Mouse (Mus musculus) erythroblast, embryonic 14.5 days (primary cell): ENCODE measurements around the gene Gm49340. TPM values are rescaled to one million over a fixed set of nuclear protein-coding genes. Genes with fewer than 3 reads are reported as not detected.
"Not testable (repeated sequence)": the region's sequence is repeated elsewhere in the genome, so short reads cannot be mapped to it uniquely, and the experiment has no call there.

Experiments used
- H3K27me3 ChIP-seq: 2 replicates; pipeline ENCODE4 v1.6.1; 2012; ENCODE audit warnings: inconsistent platforms; ENCODE audit not compliant: control insufficient read depth
- H3K36me3 ChIP-seq: 2 replicates; pipeline ENCODE4 v1.6.1; 2012; ENCODE audit warnings: mild to moderate bottlenecking, inconsistent platforms; ENCODE audit not compliant: control insufficient read depth
- H3K4me1 ChIP-seq: 2 replicates; pipeline ENCODE4 v1.6.1; 2012; ENCODE audit warnings: inconsistent platforms; ENCODE audit not compliant: control insufficient read depth
- H3K4me3 ChIP-seq: replicated peaks from 2 replicates; pipeline ENCODE3; 2012; ENCODE audit warnings: moderate library complexity, mild to moderate bottlenecking, inconsistent platforms
- H3K9me3 ChIP-seq: 2 replicates; pipeline ENCODE4 v1.6.1; 2012; ENCODE audit warnings: low read length, inconsistent platforms, mixed read lengths; ENCODE audit not compliant: control insufficient read depth
- GATA1 ChIP-seq: IDR thresholded peaks from 2 replicates; pipeline ENCODE4 v1.6.1; 2012; ENCODE audit warnings: low read length, inconsistent platforms, mixed read lengths
- TAL1 ChIP-seq: IDR thresholded peaks from 3 replicates; pipeline ENCODE4 v1.6.1; 2012; ENCODE audit warnings: low read length, inconsistent platforms, mixed read lengths
- polyA plus RNA-seq: library from polyadenylated mRNA; stranded (reverse); fragments of >175 nt; gene quantifications from 2 replicates; pipeline ENCODE4 v1.2.3, GENCODE M21; 2012

Gene Gm49340
- polyA plus RNA-seq: not detected in 2 replicates

- H3K4me3 ChIP-seq: no peak within 1 kb of the TSS
- no peaks in the 10 kb centered on the region for H3K4me1 ChIP-seq
- peaks cover 9% of the 10 kb centered on the region; the same call in 1 of the 2 replicates for H3K9me3 ChIP-seq
- H3K36me3 ChIP-seq: no peaks in the 10 kb centered on the region
- no peaks in the 10 kb centered on the region for H3K27me3 ChIP-seq
- TF ChIP-seq TAL1 (no peak), GATA1 (no peak)
Observed at GRCm38 (mm10) chr11:73329442-73329841, at the start of gene Gm49340, which contains the start of the genes Aspa and Spata22. Gm49340 (plus strand) TSS chr11:73329741. Aspa (minus strand) TSS chr11:73329596. Spata22 (plus strand) TSS chr11:73329741.

- no peaks in the 10 kb centered on the region for H3K4me1 ChIP-seq
- H3K9me3 ChIP-seq: no peaks in the 10 kb centered on the region
- H3K36me3 ChIP-seq: no peaks in the 10 kb centered on the region
- H3K4me3 ChIP-seq: no peak overlapping the region
- no peaks in the 10 kb centered on the region for H3K27me3 ChIP-seq
- TF ChIP-seq TAL1 (no peak), GATA1 (no peak)
Observed at GRCm38 (mm10) chr11:73280710-73281109, 48.8 kb upstream of the Gm49340 start.

GRCm38 (mm10) chr11:73281528-73282027, 48.0 kb upstream of the Gm49340 start:
- H3K4me3 ChIP-seq: no peak overlapping the region
- H3K9me3 ChIP-seq: no peaks in the 10 kb centered on the region
- TF ChIP-seq GATA1 (no peak), TAL1 (no peak)
- H3K27me3 ChIP-seq: no peaks in the 10 kb centered on the region
- H3K36me3 ChIP-seq: no peaks in the 10 kb centered on the region
- no peaks in the 10 kb centered on the region for H3K4me1 ChIP-seq

GRCm38 (mm10) chr11:73283369-73283768, 46.2 kb upstream of the Gm49340 start:
- Histone ChIP-seq H3K36me3 (no peaks in the 10 kb centered on the region), H3K27me3 (no peaks in the 10 kb centered on the region), H3K4me3 (no peak overlapping the region), H3K4me1 (no peaks in the 10 kb centered on the region), H3K9me3 (no peaks in the 10 kb centered on the region)
- no peak for TF ChIP-seq GATA1
- TF ChIP-seq TAL1: no peak

GRCm38 (mm10) chr11:73283926-73284325, 45.6 kb upstream of the Gm49340 start:
- H3K9me3 ChIP-seq: no peaks in the 10 kb centered on the region
- no peaks in the 10 kb centered on the region for H3K27me3 ChIP-seq

GRCm38 (mm10) chr11:73284351-73284750, 45.2 kb upstream of the Gm49340 start:
- Histone ChIP-seq H3K27me3 (no peaks in the 10 kb centered on the region), H3K4me1 (no peaks in the 10 kb centered on the region), H3K4me3 (no peak overlapping the region), H3K36me3 (no peaks in the 10 kb centered on the region), H3K9me3 (no peaks in the 10 kb centered on the region)
- TF ChIP-seq GATA1 (no peak), TAL1 (no peak)

More at GRCm38 (mm10) chr11:73283926-73284325, 45.6 kb upstream of the Gm49340 start:
- Histone ChIP-seq H3K4me3 (no peak overlapping the region), H3K4me1 (no peaks in the 10 kb centered on the region), H3K36me3 (no peaks in the 10 kb centered on the region)
- TF ChIP-seq GATA1 (no peak), TAL1 (no peak)

GRCm38 (mm10) chr11:73289621-73290020, 39.9 kb upstream of the Gm49340 start:
- no peak for TF ChIP-seq GATA1
- TF ChIP-seq TAL1: no peak
- H3K4me1 ChIP-seq: no peaks in the 10 kb centered on the region
- no peaks in the 10 kb centered on the region for H3K36me3 ChIP-seq
- no peaks in the 10 kb centered on the region for H3K9me3 ChIP-seq
- no peak overlapping the region for H3K4me3 ChIP-seq
- no peaks in the 10 kb centered on the region for H3K27me3 ChIP-seq

GRCm38 (mm10) chr11:73303123-73303522, 26.4 kb upstream of the Gm49340 start:
- Histone ChIP-seq H3K9me3 (no peaks in the 10 kb centered on the region), H3K36me3 (no peaks in the 10 kb centered on the region), H3K4me3 (no peak overlapping the region), H3K27me3 (no peaks in the 10 kb centered on the region), H3K4me1 (no peaks in the 10 kb centered on the region)
- TF ChIP-seq GATA1 (no peak), TAL1 (no peak)

GRCm38 (mm10) chr11:73315961-73316360, 13.6 kb upstream of the Gm49340 start:
- TF ChIP-seq TAL1: no peak
- no peak for TF ChIP-seq GATA1
- H3K4me1 ChIP-seq: no peaks in the 10 kb centered on the region
- no peaks in the 10 kb centered on the region for H3K36me3 ChIP-seq

GRCm38 (mm10) chr11:73318581-73318980, 11.0 kb upstream of the Gm49340 start:
- H3K9me3 ChIP-seq, H3K4me3 ChIP-seq, H3K4me1 ChIP-seq, H3K36me3 ChIP-seq, H3K27me3 ChIP-seq: not testable (repeated sequence)

More at GRCm38 (mm10) chr11:73315961-73316360, 13.6 kb upstream of the Gm49340 start:
- Histone ChIP-seq H3K9me3 (no peaks in the 10 kb centered on the region), H3K27me3 (no peaks in the 10 kb centered on the region), H3K4me3 (no peak overlapping the region)

- H3K27me3 ChIP-seq, H3K4me3 ChIP-seq, H3K9me3 ChIP-seq, H3K36me3 ChIP-seq, H3K4me1 ChIP-seq: not testable (repeated sequence)
Observed at GRCm38 (mm10) chr11:73321064-73321463, 8.5 kb upstream of the Gm49340 start.
